Mouse (Mus musculus) E14TG2a.4 (cell line): ENCODE data around the gene Cdc26.

Experiments
- CTCF ChIP-seq: conservative IDR thresholded peaks from 2 replicates; pipeline ENCODE4 v1.5.1; 2014; ENCODE audit warnings: low read length
- NANOG ChIP-seq: IDR thresholded peaks from 2 replicates; pipeline ENCODE4 v1.6.1; 2014; ENCODE audit warnings: borderline replicate concordance, low read length, mixed read lengths
- POU5F1 ChIP-seq: IDR thresholded peaks from 2 replicates; pipeline ENCODE4 v1.6.1; 2014; ENCODE audit warnings: low read length, borderline replicate concordance

DNA sequence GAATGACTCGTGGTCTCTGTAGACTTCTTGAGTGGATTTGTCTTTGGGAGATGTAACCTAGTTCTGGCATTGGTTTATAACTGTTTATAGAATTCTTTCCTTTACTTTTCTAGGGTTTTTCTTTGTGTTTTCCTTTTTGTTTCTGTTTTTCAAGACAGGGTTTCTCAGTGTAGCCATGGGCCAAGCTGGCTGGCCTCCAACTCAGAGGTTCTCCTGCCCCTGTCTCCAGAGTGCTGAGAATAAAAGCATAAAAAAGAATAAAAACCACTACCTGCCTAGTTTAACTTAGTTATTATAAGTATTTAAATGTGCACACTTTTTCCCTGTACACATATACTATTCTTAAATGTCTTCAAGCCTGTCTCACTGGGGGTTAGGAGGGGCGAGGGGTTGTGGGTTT lies 1.9 kb upstream of the Cdc26 start:
- TF ChIP-seq CTCF (no peak), POU5F1 (no peak), NANOG (no peak)
